Mouse (Mus musculus) c-Kit-positive CD71-positive TER-119-positive erythroid progenitor cells, embryonic 14.5 days (primary cell): ENCODE results near the gene Impad1.

Experiments
- DNase-seq: peaks from one replicate; pipeline ENCODE4 v3.0.0-alpha.2; 2013; ENCODE audit warnings: low spot score

Gene Impad1

DNA sequence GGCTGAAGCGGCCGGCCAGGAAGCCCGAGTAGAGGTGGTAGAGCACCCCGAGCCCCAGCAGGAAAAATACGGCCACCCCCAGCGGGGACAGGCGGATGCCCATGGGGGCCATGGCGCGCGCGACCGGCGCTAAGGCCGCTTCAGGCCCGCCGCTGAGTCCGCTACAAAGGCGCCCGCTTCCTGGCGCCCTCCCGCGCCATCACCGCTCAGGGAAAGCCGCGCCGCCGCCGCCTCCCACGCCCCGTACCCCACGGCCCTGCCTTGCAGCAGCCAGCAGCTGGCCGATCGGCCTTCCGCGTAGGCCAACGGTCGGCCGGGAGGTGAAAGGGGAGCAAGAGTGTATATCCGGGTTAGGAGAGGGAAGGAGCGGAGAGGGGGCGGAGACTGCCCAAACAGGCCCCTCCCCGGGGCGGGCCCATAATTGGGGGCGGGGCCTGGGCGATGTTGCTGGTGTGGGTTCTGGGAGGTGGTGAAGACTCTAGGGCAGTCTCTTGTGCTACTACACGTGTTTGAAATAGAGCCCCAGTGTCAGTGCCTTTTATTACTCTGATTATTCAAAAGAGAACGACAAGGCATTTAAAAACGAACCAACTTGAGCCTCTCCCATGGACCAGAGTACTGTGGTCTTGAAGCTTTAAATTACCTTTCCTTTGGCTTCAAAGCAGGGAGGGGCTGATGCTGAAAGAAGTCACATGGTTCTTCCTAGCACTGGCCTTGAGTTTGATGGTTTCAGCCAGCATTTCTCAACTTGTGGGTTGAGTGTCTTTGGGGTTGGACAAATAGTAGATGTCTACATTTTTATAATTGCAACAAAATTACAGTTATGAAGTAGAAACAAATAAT is at the start of gene Impad1:
Impad1 (minus strand) TSS at position 364 of the 843 bp plus-strand sequence.
- DNase-seq, result peak; percentile 82

DNA sequence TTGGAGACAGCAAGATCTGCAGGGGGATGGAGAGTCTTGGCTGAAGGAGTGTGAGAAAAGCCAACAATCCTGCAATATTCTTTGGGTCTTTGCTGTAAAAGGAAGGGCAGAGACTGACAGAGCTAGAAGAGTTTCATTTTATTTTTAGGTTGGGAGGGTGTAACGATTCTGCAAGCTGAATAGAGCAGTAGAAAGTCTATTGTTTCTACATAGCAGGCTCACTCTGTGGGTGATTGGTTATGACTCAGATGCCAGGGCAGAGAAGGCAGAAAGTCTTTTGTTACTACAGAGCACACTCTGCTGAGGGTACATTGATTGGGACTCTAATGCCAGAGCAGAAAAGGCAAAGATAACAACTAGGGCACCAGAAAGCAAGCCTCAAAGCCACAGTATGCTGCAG is 47.0 kb upstream of the Impad1 start:
- no peak for DNase-seq

DNA sequence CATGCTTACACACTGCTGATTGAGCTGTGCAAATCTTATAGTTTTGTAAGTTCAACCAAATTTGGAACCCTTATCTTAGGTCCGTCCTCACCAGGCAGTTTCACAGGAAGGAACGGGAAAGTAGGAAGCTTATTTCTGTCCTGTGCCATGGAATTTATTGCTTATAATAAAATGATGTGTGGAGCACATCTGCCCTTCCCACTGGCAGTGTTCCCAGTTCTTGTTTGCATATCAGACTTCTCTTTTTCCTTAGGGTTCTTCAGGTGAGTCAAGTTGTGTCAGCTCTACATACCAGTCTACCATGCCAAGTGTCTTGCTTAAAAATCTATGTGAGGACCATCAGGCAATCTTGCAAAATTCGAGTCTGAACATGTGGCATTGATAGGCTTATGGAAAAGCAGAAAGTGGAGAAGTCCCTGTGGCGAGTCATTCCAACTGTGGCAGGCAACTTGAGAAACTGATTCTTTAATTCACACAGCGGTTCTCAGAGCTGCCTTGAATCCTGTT is 40.7 kb upstream of the Impad1 start:
- DNase-seq, result no peak

DNA sequence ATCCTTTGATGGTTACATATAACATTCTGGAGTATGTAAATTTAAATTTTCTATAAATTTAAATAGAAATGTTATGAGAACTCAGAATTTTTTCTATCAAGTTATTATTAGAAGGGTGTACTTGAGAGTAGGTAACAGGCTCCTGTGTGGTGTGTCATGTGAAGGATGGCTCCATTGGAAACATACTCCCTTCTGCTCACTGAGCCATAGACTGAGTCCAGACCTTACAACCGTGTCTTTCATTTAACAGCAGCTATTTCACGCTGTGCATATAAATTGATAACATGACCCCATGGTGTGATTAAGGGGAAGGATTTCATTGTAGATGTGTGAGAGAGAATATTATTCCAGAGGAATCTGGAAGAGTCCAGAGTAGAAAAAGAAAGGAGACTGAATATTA is 35.0 kb upstream of the Impad1 start:
- no peak for DNase-seq

DNA sequence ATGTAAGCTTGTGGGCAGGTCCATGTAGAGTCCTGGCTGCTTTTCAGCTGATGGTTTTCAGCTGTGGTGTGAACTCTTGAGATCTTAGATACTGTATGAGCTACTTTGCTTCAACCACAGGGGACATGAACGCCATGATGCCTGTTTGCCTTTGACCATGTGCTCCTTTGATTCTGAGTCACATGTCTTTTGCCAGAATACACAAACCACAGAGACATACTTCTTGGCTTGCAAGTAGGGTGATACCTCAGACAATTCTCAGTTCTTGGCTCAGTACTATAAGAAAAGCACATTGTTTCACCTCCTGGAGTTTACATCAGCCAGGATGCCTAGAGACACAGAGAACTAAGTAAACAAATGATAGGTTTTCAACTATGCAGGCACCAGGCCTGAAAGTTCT is 29.0 kb upstream of the Impad1 start:
- no peak for DNase-seq

DNA sequence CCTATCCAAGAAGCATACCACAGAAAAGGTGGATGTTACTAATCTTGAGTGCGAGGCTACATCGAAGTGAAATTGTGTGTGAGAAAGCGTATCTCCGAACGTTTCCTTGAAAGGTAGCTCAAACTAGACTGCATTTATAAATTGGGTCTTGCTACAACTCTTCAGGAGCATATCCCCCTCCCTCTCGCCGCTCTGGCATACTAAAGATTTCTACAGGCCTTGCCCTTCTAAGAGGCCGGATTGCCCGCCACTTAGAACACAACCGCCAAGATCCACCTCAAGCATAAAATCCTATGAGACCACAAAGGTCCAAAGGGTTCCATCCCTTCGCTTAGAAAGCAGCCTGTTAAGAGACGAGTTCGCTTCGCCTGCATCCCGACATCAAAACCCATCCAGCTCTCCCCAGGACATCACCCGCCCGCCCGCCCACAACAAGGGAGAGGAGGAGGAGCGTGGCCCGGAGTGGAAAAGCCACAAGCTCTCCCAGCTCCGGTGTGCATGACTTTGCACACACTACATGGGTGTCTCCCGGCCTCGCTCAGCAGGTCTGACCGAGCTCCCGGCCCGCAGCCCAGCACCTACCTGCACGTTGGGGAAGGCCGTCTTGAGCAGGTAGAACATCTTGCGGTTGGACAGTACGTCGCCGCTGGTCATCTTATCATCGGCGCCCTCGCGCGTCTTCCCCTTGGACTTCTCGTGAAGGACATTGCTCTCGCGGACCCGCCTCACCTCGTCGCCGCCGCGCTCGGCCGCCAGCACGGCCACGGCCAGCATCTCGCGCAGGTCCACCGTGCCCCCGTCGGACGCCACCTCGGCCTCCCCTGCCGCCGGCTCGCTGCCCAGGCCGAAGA is 789 bp downstream of the Impad1 start:
- DNase-seq, result peak; percentile 62

DNA sequence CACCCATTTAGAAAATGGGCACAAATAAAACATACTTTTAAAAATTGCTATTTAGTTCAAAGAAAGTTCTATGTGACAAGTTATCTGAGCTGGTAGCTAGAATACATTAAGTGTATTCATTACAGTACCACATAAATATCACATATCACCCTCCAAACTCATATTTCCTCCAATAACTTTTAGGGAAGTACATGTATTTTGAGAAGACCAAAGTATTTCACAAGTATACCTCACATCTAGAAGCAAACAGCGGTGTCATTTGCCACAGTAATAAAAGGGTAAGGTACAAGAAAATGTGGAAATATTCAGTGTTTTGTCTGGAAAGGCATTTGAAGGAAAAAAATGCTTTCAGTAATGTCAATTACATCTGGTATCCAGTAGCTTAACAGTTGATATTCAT is 2.0 kb downstream of the Impad1 start:
- DNase-seq, result no peak

DNA sequence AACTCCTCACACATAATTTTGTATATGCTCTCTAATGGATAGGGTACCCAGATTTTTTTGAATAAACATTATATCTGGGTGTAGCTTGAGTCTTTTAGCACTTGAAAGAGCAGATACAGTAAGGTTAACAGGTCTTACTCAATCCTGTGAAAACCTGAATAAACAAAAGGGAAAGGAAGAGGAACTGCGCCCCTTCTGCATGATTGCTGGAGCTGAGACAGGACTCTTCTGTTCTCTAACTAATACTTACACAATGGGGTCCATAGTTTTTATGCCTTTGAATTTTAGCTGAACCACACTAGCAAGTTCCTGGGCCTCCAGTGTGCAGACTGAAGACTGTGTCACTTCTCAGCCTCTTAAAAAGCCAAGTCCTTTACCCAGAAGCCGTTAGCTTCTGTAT is 8.0 kb downstream of the Impad1 start:
- no peak for DNase-seq

DNA sequence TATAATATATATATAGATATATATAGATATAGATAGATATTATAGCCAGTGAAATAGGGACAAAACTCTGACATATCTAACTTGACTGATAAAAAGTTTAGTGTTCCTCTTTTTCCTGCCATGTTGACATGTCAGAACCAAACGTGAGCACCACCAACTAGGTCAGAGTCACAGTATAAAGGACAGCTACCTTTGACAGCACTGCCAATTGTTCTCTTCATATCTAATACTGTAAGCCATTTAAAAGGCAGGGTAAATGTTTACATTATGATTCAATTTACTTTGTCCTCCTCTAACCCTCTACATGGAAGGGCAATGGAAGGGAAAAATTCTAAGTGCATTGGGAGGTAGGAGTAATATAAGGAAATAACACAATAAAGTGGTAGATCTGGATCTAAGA is 8.8 kb downstream of the Impad1 start:
- no peak for DNase-seq

DNA sequence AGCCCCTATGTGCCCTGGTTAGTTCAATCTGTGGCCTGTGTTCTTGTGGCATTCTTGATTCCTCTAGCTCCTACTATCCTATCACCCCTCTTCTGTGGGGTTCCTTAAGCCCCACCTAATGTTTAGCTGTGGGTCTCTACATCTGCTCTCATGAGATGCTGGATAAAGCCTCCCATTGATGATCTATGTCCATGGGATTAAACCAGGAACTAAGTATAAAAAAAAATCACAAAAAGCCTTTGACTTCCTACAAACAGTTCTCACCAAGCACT is 9.5 kb downstream of the Impad1 start:
- no peak for DNase-seq

DNA sequence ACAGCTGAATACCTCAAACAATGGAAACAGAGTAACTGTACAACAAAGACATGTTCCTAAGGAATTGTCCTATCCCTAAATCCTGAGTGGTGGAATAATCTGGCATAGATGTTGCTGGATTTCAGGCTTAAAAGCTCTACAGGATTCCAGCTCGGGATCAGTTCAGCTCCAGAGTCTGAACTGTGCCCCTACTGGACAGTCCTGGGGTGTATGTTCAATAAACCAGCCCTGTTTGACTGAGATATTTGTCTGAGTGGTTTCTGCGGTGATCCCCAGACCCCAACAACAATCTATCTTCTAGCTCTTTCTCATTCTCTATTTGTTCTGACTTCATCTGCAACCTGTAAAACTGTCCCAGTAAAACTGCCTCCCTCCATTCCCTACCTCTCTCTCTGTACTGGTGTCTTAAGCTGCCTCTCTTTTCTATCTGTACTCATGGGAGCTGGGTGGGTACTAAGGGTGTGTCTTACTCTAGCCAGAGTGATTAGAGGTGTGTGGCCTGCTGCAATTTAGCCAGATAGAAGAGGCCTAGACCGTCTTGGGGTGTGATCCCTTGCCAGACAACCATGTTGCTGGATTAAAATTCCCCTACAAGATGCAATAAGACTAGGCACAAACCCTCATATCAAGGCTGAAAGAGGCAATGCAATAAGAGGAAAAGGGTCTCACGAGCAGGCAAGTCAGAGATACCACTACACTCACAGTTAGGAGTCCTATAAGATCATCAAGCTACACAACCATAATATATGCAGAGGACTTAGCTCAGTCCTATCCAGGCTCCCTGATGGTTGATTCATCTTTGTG is 10.1 kb downstream of the Impad1 start:
- peak; percentile 67 for DNase-seq

DNA sequence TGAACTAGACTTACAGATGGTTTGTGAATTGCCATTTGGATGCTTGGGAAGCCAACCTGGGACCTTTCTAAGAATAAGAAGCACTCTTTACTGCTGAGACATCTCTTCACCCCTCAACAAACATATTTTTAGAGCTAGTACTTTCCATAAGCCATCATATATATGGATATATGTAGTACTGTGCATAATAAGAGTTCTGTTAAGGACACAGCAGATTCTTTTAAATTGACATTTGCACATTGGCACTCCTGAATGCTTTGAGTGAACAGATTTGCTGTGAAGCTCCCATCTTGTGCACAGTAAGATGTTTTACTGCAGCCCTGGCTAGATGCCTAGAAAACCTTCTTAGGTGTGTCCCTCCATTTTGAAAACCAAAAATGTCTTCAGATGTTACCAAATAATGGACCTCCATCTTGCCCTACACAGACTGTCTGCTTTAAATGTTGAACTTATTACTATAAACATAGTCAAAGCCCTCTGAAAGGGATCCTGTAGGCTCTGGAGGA is 13.8 kb downstream of the Impad1 start:
- no peak for DNase-seq

DNA sequence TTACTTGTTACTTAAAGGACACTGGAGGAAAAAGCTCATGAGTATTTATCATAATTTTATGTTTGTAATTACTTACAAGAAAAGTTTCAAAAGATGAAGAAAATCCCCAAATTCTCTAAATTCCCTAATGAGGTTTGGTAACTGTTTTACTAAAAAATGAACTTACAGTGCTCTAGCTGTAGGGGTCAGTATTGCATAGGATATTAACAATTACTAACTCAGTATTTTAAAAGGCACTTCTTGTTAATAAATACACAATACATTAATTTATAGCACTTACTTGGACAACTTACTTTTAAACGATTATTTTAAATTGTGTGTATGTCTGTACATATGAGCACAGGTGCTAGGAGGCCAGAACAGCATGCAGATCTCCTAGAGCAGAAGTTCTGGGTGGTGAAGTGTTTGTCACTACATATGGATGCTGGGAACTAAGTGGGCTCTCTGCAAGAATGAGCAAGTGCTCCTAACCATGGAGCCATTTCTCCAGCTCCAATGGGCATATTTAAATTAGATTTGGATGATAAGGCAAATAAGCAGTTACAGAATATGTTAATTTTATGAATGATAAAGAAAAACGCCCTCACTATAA is 21.5 kb downstream of the Impad1 start:
- DNase-seq, result no peak

DNA sequence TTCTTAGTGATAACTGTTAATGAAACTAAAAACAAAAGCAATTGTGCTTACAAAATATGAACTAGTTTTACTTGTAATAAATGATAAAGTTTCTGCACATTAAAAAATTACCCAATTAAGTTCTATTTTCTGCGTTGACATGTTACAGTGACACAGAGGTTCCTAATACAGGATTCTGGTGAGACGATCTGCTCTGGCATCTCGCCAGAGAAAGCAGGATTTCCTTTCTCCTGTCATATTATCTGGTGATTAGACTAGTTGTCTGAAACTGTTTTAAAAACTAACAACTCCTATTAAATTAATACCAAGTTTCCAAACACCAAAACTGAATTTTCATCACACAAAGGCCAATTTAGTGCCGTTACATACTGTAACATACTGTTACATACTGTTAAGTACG is 27.3 kb downstream of the Impad1 start:
- no peak for DNase-seq

DNA sequence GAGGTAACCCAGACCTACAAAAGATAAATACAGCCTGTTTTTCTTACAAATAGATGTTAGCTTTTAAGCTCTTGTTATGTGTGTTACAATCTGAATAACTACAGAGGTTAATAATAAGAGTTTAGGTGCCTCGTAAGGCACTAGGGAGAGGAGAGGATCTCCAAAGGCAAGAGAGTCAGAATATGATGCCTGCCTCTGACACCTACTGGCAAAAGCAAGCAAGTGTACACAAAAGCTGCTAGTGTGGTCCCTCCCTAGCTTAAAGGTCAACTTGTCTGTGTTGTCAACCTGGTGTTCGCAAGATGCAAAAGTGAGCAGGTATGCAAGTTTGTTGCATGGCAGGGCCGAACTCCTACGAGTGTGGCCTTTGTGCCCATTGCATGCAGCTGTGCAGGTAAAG is 34.8 kb downstream of the Impad1 start:
- no peak for DNase-seq

DNA sequence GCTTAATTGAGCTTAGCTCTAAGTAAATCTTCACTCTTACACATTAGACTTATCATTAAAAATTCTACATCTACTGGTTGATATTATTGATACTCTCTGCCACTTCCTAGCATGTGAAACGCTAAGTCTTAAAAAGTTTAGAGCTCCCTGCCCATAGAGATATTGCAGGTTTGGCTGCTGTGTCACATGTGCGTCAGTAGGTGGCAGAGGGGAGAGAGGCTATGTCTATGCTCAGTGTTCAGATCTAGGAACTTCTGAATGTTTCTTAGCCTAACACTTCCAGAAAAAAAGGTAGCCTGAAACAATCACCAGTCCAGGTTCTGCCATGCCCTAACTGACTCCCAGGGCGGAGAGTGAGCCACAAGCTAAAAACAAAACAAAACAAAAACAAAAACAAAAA is 63.7 kb downstream of the Impad1 start:
- no peak for DNase-seq

DNA sequence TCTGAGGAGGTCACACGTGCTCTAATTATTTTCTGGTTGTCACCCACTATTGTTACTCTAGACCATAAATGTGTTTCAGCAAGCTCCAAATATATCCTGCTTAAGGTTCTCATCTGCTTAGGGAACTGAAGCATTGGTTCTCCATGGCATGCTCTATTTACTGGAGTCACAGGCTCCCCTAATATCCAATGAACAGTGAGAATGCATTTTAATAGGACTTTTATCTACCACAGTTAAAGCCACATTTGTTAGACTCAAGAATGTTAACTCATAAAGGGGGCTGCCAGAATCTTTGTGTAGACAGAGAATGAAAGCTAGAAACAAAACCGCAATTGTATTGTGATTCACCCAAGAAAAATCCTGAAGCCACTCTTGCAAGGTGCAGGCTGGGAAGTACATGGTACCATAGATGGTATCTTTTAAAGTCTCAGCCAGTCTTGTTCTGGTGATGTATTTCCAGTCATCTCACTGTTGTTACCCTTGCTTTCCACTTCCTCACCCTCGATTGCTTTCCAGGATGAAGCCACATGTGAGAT is 66.8 kb downstream of the Impad1 start:
- no peak for DNase-seq

DNA sequence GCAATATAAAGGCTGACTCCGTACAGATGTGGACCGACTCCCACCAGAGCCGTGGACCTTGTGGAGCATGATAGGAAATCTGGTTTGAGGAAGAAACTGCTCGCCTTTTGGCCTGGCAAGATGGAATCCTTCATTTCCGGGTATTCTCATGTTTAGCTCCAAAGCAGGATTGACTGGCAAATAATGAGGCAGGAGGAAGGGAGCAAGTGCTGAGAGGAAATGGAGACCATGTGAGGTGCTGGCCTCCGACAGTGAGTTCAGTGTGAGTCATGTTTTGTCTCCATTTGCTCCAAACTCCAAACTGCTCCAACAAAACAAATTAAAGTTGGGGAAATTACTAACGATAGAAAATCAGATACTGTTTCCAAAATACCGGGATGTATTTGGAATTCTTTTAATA is 69.3 kb downstream of the Impad1 start:
- DNase-seq, result no peak

DNA sequence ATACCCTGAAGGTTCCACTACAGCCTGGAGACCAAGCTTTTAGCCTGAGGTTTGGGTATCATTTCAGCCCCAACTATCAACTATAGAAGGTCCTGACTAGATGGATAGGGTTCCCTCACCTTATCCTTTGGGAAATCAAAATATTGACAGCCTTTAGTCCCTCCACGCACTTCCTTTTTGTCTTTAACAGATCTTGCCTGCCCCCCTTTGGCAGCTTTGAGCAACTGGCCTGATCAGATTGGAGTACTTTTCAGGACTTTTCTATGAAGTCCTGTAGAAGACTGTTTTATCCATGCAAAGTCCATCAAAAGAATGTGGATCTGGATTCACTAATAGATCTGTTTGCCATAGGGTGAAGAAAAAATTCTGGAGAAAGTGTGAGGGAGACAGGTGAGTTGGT is 71.1 kb downstream of the Impad1 start:
- no peak for DNase-seq

DNA sequence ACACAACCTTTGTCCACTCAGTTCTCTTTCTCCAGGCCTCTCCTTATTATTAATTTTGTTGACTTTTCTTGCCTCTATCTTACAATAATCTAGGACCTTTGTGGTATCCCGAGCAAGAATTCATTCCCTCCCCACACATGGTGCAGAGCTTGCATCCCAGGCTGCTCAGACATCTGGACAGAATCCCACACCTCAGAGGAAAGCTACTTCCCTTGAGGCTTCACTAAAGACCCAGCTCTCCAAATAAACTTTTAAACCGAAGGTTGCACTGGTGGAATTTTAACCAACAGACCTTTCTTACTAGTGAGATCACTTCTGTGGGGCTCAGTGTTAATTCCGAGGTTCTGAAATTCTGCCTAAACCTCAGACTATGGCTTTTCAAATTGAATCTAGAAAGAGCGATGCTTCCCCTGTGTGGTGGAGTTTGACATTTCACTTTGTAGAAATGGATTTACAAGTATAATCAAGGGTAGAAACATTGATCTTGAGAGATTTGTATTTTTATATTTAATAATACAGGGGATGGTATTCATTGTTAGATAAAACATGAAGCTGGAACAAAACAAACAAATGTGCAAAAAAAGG is 75.3 kb downstream of the Impad1 start:
- no peak for DNase-seq
